Mouse (Mus musculus): Measurements from ENCODE around the gene Serpina1c. TPM values are rescaled to one million over a fixed set of nuclear protein-coding genes. Genes with fewer than 3 reads are reported as not detected.
"Not testable (repeated sequence)": the region's sequence is repeated elsewhere in the genome, so short reads cannot be mapped to it uniquely, and the experiment has no call there.

Gene Serpina1c
- total RNA-seq (2021): not detected
- polyA plus RNA-seq (2012; rRNA removed): 0.14 and 4.2 TPM in 2 replicates
- long read RNA-seq: 0 reads

DNA sequence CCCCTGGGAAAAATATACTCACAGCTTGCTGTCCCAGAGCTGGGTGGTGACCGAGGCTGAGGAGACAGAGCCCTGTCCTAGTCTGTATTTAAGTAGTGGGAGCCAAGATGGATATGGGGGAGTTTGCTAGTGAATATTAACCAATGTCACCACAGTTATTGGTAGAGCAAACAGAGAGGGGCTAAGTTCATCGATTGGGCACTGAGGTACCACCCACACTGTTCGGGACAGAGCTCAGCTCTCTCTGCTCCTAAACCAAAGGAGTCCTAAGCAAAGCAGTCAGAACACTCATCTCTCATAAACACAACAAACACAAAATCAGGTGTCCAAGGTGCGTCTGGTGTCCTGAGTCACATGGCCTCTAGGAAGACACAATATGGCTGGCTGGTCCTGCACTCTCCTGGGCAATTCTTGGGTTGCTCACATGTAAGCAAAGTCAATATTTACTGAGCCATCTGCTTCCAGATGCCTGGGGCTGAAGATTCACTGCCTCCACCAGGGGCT lies at the start of gene Serpina1c:
Serpina1c (minus strand) TSS at position 51 of the 504 bp plus-strand sequence.
- H3K36me3 ChIP-seq (ENCODE audit: control insufficient read depth, insufficient read depth, low read length); H3K9ac ChIP-seq (ENCODE audit: low read depth, low read length); H3K4me1 ChIP-seq (ENCODE audit: control insufficient read depth, insufficient read depth, low read length); H3K79me2 ChIP-seq (replicated peaks; ENCODE audit: control insufficient read depth, insufficient read depth, low read length); H3K27me3 ChIP-seq (ENCODE audit: control insufficient read depth, insufficient read depth, low read length); DNase-seq; H3K27ac ChIP-seq; intact Hi-C loops (cut with DNase I); H3K4me3 ChIP-seq: not testable (repeated sequence)
- 74% methylated on average over 4 of the region's 4 CpGs for WGBS

DNA sequence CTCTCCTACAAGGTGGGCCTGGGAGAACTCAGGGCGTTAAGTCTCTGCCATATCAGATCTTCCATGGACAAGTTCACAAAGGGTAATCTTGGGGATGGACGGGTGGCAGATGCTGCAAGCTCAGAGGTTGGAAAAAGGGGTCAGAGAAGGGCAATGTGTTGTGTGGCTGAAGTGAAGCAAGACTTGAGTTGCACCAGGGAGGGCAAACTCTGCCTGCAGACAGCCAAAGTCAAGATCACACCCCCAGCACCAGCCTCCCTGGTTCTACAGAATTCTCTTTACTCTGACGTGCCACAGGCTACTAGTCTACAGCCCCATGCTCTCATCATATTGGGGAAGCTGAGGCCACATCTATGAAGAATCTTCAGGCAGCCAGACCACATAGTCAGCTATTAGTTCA lies 48.3 kb upstream of the Serpina1c start:
- H3K79me2 ChIP-seq (replicated peaks; ENCODE audit: control insufficient read depth, insufficient read depth, low read length); H3K9ac ChIP-seq (ENCODE audit: low read depth, low read length); H3K27me3 ChIP-seq (ENCODE audit: control insufficient read depth, insufficient read depth, low read length); H3K36me3 ChIP-seq (ENCODE audit: control insufficient read depth, insufficient read depth, low read length); H3K4me1 ChIP-seq (ENCODE audit: control insufficient read depth, insufficient read depth, low read length); H3K4me3 ChIP-seq; DNase-seq; intact Hi-C loops (cut with DNase I); H3K27ac ChIP-seq: not testable (repeated sequence)
- WGBS: 61% methylated on average over 3 of the region's 3 CpGs

DNA sequence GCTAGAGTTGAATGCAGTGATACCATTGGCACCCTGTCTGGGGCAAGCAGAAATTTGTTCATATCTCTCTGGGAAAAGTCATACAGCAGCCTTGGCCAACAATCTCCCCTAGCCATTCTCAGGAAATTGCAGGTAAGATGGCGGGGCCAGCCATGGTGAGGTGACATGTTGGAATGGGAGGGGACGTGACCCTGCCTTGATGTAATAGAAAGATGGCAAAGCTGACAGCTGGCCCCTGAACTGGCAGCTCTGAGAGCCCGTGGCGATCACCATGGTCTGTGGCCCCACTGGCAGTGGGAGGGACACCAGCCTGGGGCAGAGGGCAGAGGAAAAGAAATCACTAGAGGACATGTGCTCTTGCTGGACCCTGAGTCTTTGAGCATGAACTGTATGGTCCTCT lies 41.6 kb upstream of the Serpina1c start:
- Histone ChIP-seq H3K4me3 (no peak overlapping the region), H3K4me1 (ENCODE audit: control insufficient read depth, insufficient read depth, low read length) (no peaks in the 10 kb centered on the region), H3K36me3 (ENCODE audit: control insufficient read depth, insufficient read depth, low read length) (no peaks in the 10 kb centered on the region), H3K9ac (ENCODE audit: low read depth, low read length) (no peak overlapping the region), H3K79me2 (replicated peaks; ENCODE audit: control insufficient read depth, insufficient read depth, low read length) (no peaks in the 10 kb centered on the region), H3K27ac (no peak overlapping the region), H3K27me3 (ENCODE audit: control insufficient read depth, insufficient read depth, low read length) (no peaks in the 10 kb centered on the region)
- 71% methylated on average over 4 of the region's 4 CpGs for WGBS
- DNase-seq: no peak
- intact Hi-C loops (cut with DNase I): no loop called here
- TF ChIP-seq EP300 (IDR thresholded peaks at IDR 0.05; ENCODE audit: insufficient read depth, low read depth, low read length) (no peak), POLR2A (IDR thresholded peaks at IDR 0.05; ENCODE audit: insufficient read depth, low read depth, low read length) (no peak), CTCF (IDR thresholded peaks at IDR 0.05) (no peak)

GRCm38 (mm10) chr12:103909181-103909580 lies 4.5 kb upstream of the Serpina1c start:
- intact Hi-C loops (cut with DNase I); H3K4me1 ChIP-seq (ENCODE audit: control insufficient read depth, insufficient read depth, low read length); H3K27ac ChIP-seq; H3K4me3 ChIP-seq; DNase-seq; H3K36me3 ChIP-seq (ENCODE audit: control insufficient read depth, insufficient read depth, low read length); H3K27me3 ChIP-seq (ENCODE audit: control insufficient read depth, insufficient read depth, low read length); H3K9ac ChIP-seq (ENCODE audit: low read depth, low read length); H3K79me2 ChIP-seq (replicated peaks; ENCODE audit: control insufficient read depth, insufficient read depth, low read length): not testable (repeated sequence)
- 92% methylated on average over 11 of the region's 16 CpGs for WGBS

DNA sequence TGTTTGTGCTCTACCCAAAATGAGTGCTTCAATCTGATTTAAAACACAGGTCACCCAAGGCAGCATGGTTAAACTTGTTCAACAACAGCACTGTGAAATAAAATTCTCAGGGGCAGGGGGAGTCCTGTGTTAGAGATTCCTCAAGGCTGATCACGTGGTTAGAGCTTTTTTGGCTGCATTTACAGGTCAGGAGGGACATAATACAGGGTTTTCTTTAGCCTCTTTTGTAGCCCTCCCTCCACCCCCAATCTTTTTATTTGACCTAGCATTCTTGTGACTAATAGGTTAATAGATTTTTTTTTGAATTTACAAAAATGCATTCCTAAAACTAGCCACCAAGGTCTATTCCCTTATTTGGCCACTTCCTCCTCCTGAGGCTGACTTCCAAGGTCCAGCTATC lies 3.1 kb upstream of the Serpina1c start:
- intact Hi-C loops (cut with DNase I); H3K79me2 ChIP-seq (replicated peaks; ENCODE audit: control insufficient read depth, insufficient read depth, low read length); H3K4me3 ChIP-seq; H3K27ac ChIP-seq; H3K27me3 ChIP-seq (ENCODE audit: control insufficient read depth, insufficient read depth, low read length); H3K4me1 ChIP-seq (ENCODE audit: control insufficient read depth, insufficient read depth, low read length); H3K9ac ChIP-seq (ENCODE audit: low read depth, low read length); H3K36me3 ChIP-seq (ENCODE audit: control insufficient read depth, insufficient read depth, low read length); DNase-seq: not testable (repeated sequence)
- WGBS: 29% methylated on average over 1 of the region's 1 CpGs

GRCm38 (mm10) chr12:103901929-103902328 lies 2.8 kb downstream of the Serpina1c start:
- H3K27me3 ChIP-seq (ENCODE audit: control insufficient read depth, insufficient read depth, low read length); H3K79me2 ChIP-seq (replicated peaks; ENCODE audit: control insufficient read depth, insufficient read depth, low read length); H3K4me1 ChIP-seq (ENCODE audit: control insufficient read depth, insufficient read depth, low read length); H3K9ac ChIP-seq (ENCODE audit: low read depth, low read length); H3K36me3 ChIP-seq (ENCODE audit: control insufficient read depth, insufficient read depth, low read length); H3K4me3 ChIP-seq; H3K27ac ChIP-seq; intact Hi-C loops (cut with DNase I): not testable (repeated sequence)
- WGBS: 68% methylated on average over 3 of the region's 3 CpGs
- peak in 1 of 2 experiments; percentile 8 for DNase-seq

DNA sequence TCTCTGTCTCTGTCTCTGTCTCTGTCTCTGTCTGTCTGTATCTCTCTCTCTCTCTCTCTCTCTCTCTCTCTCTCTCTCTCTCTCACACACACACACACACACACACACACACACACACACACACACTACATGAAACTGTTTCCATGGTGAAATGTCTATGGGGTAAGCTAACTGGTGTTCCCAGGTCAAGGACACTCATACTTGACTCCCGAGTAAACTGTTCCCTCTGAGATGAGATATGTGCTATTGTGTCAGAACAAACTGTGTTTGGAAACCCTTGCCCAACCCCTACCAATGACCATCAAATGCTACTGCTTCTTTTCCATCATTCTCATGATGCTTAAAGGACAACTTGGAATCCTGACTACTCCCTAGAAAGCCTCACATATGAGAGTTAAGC lies 37.8 kb downstream of the Serpina1c start:
- intact Hi-C loops (cut with DNase I): not testable (repeated sequence)

DNA sequence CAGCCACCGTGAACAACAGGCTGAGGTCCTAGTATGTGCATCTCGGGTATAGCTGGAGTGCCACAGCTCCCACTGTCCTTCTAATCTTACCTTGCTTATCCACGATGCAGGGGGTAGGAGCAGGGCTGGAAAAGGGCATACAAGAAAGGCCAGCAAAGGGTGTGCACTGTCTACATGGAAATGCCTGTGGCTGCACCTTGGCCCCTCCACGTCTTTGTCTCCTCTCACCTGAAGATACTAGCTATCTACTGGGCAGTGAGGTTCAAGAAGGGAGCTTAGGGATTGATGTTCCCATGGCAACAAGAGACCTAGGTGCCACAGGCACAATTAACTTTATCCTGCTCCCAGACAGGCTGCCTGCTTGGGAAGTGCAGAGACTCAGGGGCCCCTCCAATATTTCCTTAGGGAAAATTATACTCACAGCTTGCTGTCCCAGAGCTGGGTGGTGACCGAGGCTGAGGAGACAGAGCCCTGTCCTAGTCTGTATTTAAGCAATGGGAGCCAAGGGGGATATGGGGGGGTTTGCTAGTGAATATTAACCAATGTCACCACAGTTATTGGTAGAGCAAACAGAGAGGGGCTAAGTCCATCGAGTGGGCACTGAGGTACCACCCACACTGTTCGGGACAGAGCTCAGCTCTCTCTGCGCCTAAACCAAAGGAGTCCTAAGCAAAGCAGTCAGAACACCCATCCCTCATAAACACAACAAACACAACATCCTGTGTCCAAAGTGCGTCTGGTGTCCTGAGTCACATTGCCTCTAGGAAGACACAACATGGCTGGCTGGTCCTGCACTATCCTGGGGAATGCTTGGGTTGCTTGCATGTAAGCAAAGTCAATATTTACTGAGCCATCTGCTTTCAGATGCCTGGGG lies 41.3 kb downstream of the Serpina1c start, which contains the start of gene Serpina1a:
Serpina1a (minus strand) TSS at position 462 of the 874 bp plus-strand sequence.
- WGBS: 75% methylated on average over 9 of the region's 9 CpGs
- H3K36me3 ChIP-seq (ENCODE audit: control insufficient read depth, insufficient read depth, low read length); H3K4me1 ChIP-seq (ENCODE audit: control insufficient read depth, insufficient read depth, low read length); intact Hi-C loops (cut with DNase I); H3K27me3 ChIP-seq (ENCODE audit: control insufficient read depth, insufficient read depth, low read length); DNase-seq; H3K79me2 ChIP-seq (replicated peaks; ENCODE audit: control insufficient read depth, insufficient read depth, low read length); H3K27ac ChIP-seq; H3K9ac ChIP-seq (ENCODE audit: low read depth, low read length); H3K4me3 ChIP-seq: not testable (repeated sequence)

More for the DNA sequence above, 37.8 kb downstream of the Serpina1c start:
- H3K27ac ChIP-seq; H3K9ac ChIP-seq (ENCODE audit: low read depth, low read length); H3K4me3 ChIP-seq; H3K4me1 ChIP-seq (ENCODE audit: control insufficient read depth, insufficient read depth, low read length); H3K79me2 ChIP-seq (replicated peaks; ENCODE audit: control insufficient read depth, insufficient read depth, low read length); H3K36me3 ChIP-seq (ENCODE audit: control insufficient read depth, insufficient read depth, low read length); H3K27me3 ChIP-seq (ENCODE audit: control insufficient read depth, insufficient read depth, low read length); DNase-seq: not testable (repeated sequence)
- WGBS: 67% methylated on average over 1 of the region's 1 CpGs

Measured in heart, adult 2 months (tissue).